8 mouse cellular contexts compared by ENCODE assay signal in genomic region chr11:117810401-117811046, GRCm38 (mm10). TPM values are rescaled to one million over a fixed set of nuclear protein-coding genes. Genes with fewer than 3 reads are reported as not detected.
DNase-seq lines count a peak whose midpoint lies in the region; ATAC-seq lines count a peak whose summit lies in the region.

No protein-coding gene starts in this region.

- H3K36me3 ChIP-seq in hindbrain, embryonic 13.5 days = peaks cover 4% of the 10 kb centered on the region; the same call in 1 of the 2 replicates

- DNase-seq in MEL-GATA-1-ER (ENCODE audit: extremely low read depth, low read depth) = peak; percentile 72
- peak; percentile 83 for DNase-seq in c-Kit-positive CD71-positive TER-119-negative erythroid progenitor cells, embryonic 14.5 days (ENCODE audit: low read depth)
- DNase-seq in frontal cortex, postnatal 10 days (ENCODE audit: low spot score in 2 of 2) = peak; percentile 58 to 65
- peak; percentile 62 to 78 for DNase-seq in left cerebral cortex, postnatal 14 days (ENCODE audit: low spot score in 2 of 2)
- DNase-seq in right cerebral cortex, adult 2 months (ENCODE audit: low spot score in 2 of 2) = peak; percentile 58 to 78
- peak; percentile 57 for DNase-seq in urinary bladder, postnatal 10 days (ENCODE audit: low spot score)

- ATAC-seq in hindbrain, embryonic 13.5 days (ENCODE audit: low FRiP score) = peak; percentile 76
- ATAC-seq in megakaryocyte progenitor cell, adult 5-6 weeks (replicated peaks; ENCODE audit: poor library complexity) = peak; percentile 73

- peaks cover 24% of the 10 kb centered on the region for H3K4me1 ChIP-seq in hindbrain, embryonic 13.5 days (replicated peaks)

- H3K9me3 ChIP-seq in hindbrain, embryonic 13.5 days = no peaks in the 10 kb centered on the region

- intact Hi-C loops in left cerebral cortex, postnatal 14 days (cut with DNase I) = no loop called here

- WGBS in hindbrain, embryonic 13.5 days = under 1% methylated on average over 21 of the region's 21 CpGs

- peak overlapping the region; percentile 74 for H3K9ac ChIP-seq in hindbrain, embryonic 13.5 days

- H3K27me3 ChIP-seq in hindbrain, embryonic 13.5 days = peaks cover 25% of the 10 kb centered on the region

- H3K27ac ChIP-seq in hindbrain, embryonic 13.5 days = no peak overlapping the region

- H3K4me3 ChIP-seq in hindbrain, embryonic 13.5 days = peak overlapping the region; percentile 56

- H3K4me2 ChIP-seq in hindbrain, embryonic 13.5 days = peak overlapping the region; percentile 90

RNA-seq across cellular contexts. Expression of gene Gm20708, which starts 1.1 kb away (rescaled TPM):
- 0.70 and 0.74 TPM in 2 replicates for polyA plus RNA-seq in hindbrain, embryonic 13.5 days (2015; fragmentation: Nextera tagmentation; extraction: Ambion mirVana)
- total RNA-seq in left cerebral cortex, postnatal 14 days (2021) = 1 to 10 TPM; 1.9 to 2.3 TPM
- 2.2 and 2.5 TPM in 2 replicates for total RNA-seq in megakaryocyte progenitor cell, adult 5-6 weeks (2015)
- total RNA-seq in megakaryocyte progenitor cell, adult 5-6 weeks (2017) = 0.92 TPM in 1 of 2 replicates, not detected in the other

RNA-seq across cellular contexts. Expression of gene Syngr2, which starts 1.1 kb away (rescaled TPM):
- polyA plus RNA-seq in hindbrain, embryonic 13.5 days (2015; fragmentation: Nextera tagmentation; extraction: Ambion mirVana) = 14.6 and 16.5 TPM in 2 replicates
- 10 to 100 TPM; 11.9 to 13.0 TPM for total RNA-seq in left cerebral cortex, postnatal 14 days (2021)
- 223 and 243 TPM in 2 replicates for total RNA-seq in megakaryocyte progenitor cell, adult 5-6 weeks (2015)
- 154 and 164 TPM in 2 replicates for total RNA-seq in megakaryocyte progenitor cell, adult 5-6 weeks (2017)

RNA-seq across cellular contexts. Expression of gene 6030468B19Rik, which starts 13.1 kb away (rescaled TPM):
- polyA plus RNA-seq in hindbrain, embryonic 13.5 days (2015; fragmentation: Nextera tagmentation; extraction: Ambion mirVana) = not detected in 2 replicates
- total RNA-seq in left cerebral cortex, postnatal 14 days (2021) = not detected
- 0.37 and 0.76 TPM in 2 replicates for total RNA-seq in megakaryocyte progenitor cell, adult 5-6 weeks (2015)
- not detected in 2 replicates for total RNA-seq in megakaryocyte progenitor cell, adult 5-6 weeks (2017)

RNA-seq across cellular contexts. Expression of gene Afmid, which starts 15.2 kb away (rescaled TPM):
- polyA plus RNA-seq in hindbrain, embryonic 13.5 days (2015; fragmentation: Nextera tagmentation; extraction: Ambion mirVana) = 4.2 and 4.9 TPM in 2 replicates
- total RNA-seq in left cerebral cortex, postnatal 14 days (2021) = 1 to 10 TPM; 7.0 to 8.4 TPM
- 0.85 and 1.5 TPM in 2 replicates for total RNA-seq in megakaryocyte progenitor cell, adult 5-6 weeks (2015)
- total RNA-seq in megakaryocyte progenitor cell, adult 5-6 weeks (2017) = 2.6 and 3.0 TPM in 2 replicates

RNA-seq across cellular contexts. Expression of gene Tk1, which starts 15.4 kb away (rescaled TPM):
- polyA plus RNA-seq in hindbrain, embryonic 13.5 days (2015; fragmentation: Nextera tagmentation; extraction: Ambion mirVana) = 25.3 and 26.0 TPM in 2 replicates
- 1 to 10 TPM; 1.3 to 1.4 TPM for total RNA-seq in left cerebral cortex, postnatal 14 days (2021)
- 186 and 198 TPM in 2 replicates for total RNA-seq in megakaryocyte progenitor cell, adult 5-6 weeks (2015)
- 94.8 and 108 TPM in 2 replicates for total RNA-seq in megakaryocyte progenitor cell, adult 5-6 weeks (2017)

Comparison
In these comparisons a context has a peak if more than half of its experiments do, and no peak if none do; other contexts are left out.
1. RNA of gene Syngr2, which starts 1.1 kb away (total RNA-seq): 154 to 243 TPM in megakaryocyte progenitor cell, adult 5-6 weeks; 11.9 to 13.0 TPM in left cerebral cortex, postnatal 14 days; every median in the first group is over 10 times any median in the second.
2. Peak in every context shown above with its lines, with median percentiles within 50 percentile points of each other: DNase-seq.